1 mouse cellular context compared by ENCODE assay signal in the genomic region with DNA sequence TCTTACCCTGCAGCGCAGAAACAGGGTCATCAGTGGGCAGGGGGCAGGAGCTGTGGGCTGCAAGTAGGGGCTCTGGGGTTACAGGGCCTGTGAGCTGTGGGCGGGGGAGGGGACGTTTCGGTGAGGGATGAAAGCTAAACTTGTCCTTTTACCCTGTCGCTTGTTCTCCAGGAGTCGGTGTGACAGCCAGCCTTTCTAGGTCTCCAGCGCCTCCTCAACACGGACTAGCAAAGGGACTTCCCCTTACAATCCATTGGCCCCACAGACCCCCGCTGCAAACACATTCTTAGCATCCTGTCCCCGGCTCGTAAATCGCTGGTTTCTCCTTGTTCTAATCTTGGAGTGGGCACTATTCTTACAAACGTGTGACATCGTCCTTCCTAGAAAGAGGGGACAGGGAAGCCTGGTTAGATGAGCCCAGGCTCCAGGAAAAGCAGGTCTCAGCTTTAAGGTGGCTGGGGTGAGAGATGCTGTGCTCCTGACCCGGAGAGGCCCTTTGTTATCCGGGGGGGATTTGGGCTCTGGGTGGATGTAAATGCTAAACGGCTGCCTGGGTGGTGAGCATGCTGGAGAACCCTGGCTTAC.
TF ChIP-seq lines count a peak whose summit lies in the region.

No protein-coding gene starts in this region.

TF ChIP-seq in MEL, 35 proteins besides CTCF, POLR2A, EP300 and RAD21:
- TF ChIP-seq UBTF (IDR thresholded peaks at IDR 0.05; ENCODE audit: borderline replicate concordance, insufficient read depth, low read depth, low read length) (no peak), NELFE (IDR thresholded peaks at IDR 0.05; ENCODE audit: low read depth, low read length) (no peak), MYC (IDR thresholded peaks at IDR 0.05; ENCODE audit: low read depth, low read length) (no peak), BHLHE40 (IDR thresholded peaks at IDR 0.05; ENCODE audit: borderline replicate concordance, low read depth, low read length) (no peak), SMC3 (IDR thresholded peaks at IDR 0.05; ENCODE audit: low read depth, low read length) (no peak), ELF1 (IDR thresholded peaks at IDR 0.05; ENCODE audit: low read depth, low read length) (peak; percentile 20; the same call in 1 of the 2 replicates), CHD1 (IDR thresholded peaks at IDR 0.05; ENCODE audit: low read depth, low read length) (no peak), MAZ (IDR thresholded peaks at IDR 0.05; ENCODE audit: low read depth, low read length) (peak; percentile 21; the same call in 1 of the 2 replicates), GABPA (IDR thresholded peaks at IDR 0.05; ENCODE audit: low read depth, low read length) (no peak), TAL1 (IDR thresholded peaks at IDR 0.05; ENCODE audit: low read length) (no peak), ZKSCAN1 (IDR thresholded peaks at IDR 0.05; ENCODE audit: low read depth, low read length) (0 out of 2 replicates have a peak, but pooled peaks have one; percentile 0), MYB (IDR thresholded peaks at IDR 0.05; ENCODE audit: low read depth, low read length) (no peak), KAT2A (conservative IDR thresholded peaks at IDR 0.05; ENCODE audit: low read depth, low read length) (no peak)
